Mouse (Mus musculus): Measurements from ENCODE around the gene Desi1. TPM values are rescaled to one million over a fixed set of nuclear protein-coding genes. Genes with fewer than 3 reads are reported as not detected.

The Desi1 gene
- polyA plus RNA-seq, 1 experiment from 2014 or later, result 26.9 TPM

DNA sequence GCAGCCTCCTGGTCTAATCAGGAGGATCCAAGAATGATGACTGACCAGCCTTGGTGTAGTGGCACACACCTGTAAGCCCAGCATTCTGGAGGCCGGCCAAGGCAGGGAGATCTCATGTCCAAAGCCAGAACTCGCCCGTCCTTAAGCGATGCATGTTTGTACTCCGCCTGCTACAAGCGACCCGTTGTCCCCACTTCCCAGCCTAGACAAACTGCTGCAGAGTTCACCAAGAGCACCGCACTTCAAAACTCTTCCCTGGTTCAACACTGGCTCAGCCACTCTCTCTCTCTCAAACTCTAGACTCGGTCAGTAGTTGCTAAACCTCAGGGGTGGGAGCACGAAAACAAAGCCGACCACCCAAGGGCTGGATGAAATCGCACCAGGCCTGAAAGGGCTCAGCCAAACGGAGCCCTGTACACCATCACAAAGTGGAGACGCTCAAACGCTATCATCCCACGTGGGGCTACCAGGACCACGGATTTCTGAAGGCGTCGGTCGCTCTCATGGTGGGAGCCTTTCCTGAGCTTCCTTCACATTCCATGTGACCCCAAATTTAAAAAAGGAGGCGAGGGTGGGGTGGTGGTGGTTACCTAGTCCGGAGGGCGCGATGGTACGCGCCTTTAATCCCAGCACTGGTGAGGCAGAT, 12.7 kb upstream of the Desi1 start:
- ATAC-seq (ENCODE audit: low FRiP score, low read depth), result no peak
- Histone ChIP-seq H3K4me2 (replicated peaks) (peak overlapping the region; percentile 86), H3K36me3 (peaks cover 17% of the 10 kb centered on the region), H3K9ac (peak overlapping the region; percentile 88), H3K4me1 (peaks cover 16% of the 10 kb centered on the region), H3K27ac (no peak overlapping the region), H3K4me3 (peak overlapping the region; percentile 71), H3K27me3 (no peaks in the 10 kb centered on the region), H3K9me3 (no peaks in the 10 kb centered on the region)
- 3% methylated on average over 26 of the region's 26 CpGs for WGBS

DNA sequence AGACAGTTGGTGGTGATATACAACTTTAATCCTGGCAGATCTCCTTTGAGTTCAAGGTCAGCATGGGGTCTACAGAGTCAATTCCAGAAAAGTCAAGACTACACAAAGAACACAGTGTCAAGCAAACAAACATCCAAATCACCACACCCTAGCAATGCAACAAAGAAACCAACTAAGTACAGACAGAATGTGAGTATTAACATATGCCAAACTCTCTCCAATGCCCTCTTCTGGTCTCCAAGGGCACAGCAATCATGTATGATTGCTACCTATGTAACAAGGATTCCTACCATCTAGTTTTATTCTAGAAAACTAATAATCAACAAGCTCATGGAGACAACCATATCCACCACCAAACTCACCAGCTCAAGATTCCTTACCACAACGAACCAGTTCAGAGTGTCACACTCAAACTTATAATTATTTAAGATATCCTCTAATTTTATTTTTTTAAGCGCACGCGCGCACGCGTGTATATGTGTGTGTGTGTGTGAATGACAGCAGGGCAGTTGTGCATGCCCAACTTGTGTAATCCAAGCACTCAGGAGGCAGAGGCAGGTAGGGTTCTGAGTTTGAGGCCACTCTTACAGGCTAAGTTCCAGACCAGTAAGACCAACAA, 10.6 kb upstream of the Desi1 start:
- no peak overlapping the region for H3K27ac ChIP-seq
- peaks cover 16% of the 10 kb centered on the region for H3K4me1 ChIP-seq
- H3K9ac ChIP-seq, result no peak overlapping the region
- no peak for ATAC-seq (ENCODE audit: low FRiP score, low read depth)
- WGBS, result 98% methylated on average over 7 of the region's 7 CpGs
- no peaks in the 10 kb centered on the region for H3K9me3 ChIP-seq
- peaks cover 35% of the 10 kb centered on the region for H3K36me3 ChIP-seq
- H3K27me3 ChIP-seq, result no peaks in the 10 kb centered on the region
- no peak overlapping the region for H3K4me3 ChIP-seq
- H3K4me2 ChIP-seq (replicated peaks), result no peak overlapping the region

DNA sequence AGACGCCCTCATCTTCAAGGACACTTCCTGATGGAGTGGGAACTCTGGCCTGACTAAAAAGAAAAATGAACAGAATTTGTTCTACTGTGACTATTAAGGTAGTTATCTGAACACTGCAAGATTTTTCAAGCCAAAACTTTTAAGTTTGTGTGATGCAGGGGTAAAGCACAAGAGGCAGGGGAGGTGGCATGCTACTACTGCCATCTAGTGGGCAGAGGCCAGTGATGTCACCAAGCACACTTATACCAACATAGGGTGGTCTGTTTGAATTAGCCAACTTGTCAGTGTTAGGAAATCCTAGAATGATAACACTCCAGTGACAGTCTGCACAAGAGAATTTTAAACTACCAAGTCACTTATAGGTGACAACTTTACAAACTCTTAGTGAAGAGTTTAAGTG, 7.0 kb upstream of the Desi1 start:
- Histone ChIP-seq H3K9me3 (no peaks in the 10 kb centered on the region), H3K27ac (no peak overlapping the region), H3K4me2 (replicated peaks) (no peak overlapping the region), H3K4me1 (peaks cover 4% of the 10 kb centered on the region), H3K4me3 (no peak overlapping the region), H3K9ac (no peak overlapping the region), H3K36me3 (peaks cover 70% of the 10 kb centered on the region), H3K27me3 (no peaks in the 10 kb centered on the region)
- ATAC-seq (ENCODE audit: low FRiP score, low read depth), result no peak
- 91% methylated on average over 1 of the region's 1 CpGs for WGBS

DNA sequence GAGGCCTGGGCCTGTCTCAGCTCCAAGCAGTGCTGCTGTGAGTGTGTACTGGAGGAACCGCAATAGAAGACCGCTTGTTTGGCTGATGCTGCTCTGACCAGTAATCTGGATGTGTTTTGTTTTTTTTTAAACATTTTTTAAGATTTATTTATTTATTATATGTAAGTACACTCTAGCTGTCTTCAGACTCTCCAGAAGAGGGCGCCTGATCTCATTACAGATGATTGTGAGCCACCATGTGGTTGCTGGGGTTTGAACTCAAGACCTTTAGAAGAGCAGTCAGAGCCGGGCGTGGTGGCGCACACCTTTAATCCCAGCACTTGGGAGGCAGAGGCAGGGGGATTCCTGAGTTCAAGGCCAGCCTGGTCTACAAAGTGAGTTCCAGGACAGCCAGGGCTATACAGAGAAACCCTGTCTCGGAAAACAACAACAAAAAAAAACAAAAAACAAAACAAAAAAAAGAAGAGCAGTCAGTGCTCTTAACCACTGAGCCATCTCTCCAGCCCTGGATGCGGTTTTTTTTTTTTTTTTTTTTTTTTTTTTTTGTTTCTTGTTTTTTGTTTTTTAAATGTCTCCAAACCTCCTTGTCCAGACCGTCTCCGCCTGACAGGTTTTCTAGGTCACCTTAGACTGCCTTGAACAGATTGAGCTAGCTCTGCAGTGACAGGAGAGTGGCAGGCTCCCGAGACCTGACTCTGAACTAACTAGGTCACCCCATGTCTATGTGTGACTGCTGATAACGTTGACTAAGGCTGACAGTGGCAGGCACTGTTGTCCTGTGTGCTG, 2.4 kb upstream of the Desi1 start:
- WGBS, result 81% methylated on average over 12 of the region's 12 CpGs
- Histone ChIP-seq H3K27me3 (no peaks in the 10 kb centered on the region), H3K4me3 (no peak overlapping the region), H3K4me1 (no peaks in the 10 kb centered on the region), H3K27ac (no peak overlapping the region), H3K9ac (no peak overlapping the region), H3K36me3 (peaks cover 94% of the 10 kb centered on the region), H3K9me3 (no peaks in the 10 kb centered on the region), H3K4me2 (replicated peaks) (no peak overlapping the region)
- no peak for ATAC-seq (ENCODE audit: low FRiP score, low read depth)

DNA sequence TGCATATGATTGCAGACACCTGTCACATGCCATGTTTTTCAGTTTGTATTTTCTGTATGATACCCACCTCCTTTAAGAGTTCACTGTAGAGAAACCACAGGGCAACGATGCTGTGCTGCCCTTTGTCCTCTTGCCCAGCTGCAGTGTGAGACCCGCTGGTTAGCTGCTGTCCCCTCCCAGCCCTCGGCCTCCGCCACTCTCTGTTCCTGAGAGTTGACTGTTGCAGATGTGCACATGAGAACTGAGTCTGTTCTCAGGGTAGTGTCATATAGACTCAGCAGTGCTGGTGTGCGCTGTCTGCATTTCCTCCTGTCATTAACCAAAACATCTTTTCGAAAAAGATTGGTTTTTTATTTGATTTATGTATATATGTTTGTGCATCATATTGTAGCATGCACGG, 1.3 kb downstream of the Desi1 start:
- Histone ChIP-seq H3K27ac (no peak overlapping the region), H3K36me3 (peaks cover 92% of the 10 kb centered on the region), H3K27me3 (no peaks in the 10 kb centered on the region), H3K9ac (0 out of 2 replicates have a peak overlapping the region, but pooled peaks have one; percentile 31), H3K4me2 (replicated peaks) (no peak overlapping the region), H3K4me3 (no peak overlapping the region), H3K4me1 (no peaks in the 10 kb centered on the region), H3K9me3 (no peaks in the 10 kb centered on the region)
- no peak for ATAC-seq (ENCODE audit: low FRiP score, low read depth)
- WGBS, result 88% methylated on average over 7 of the region's 7 CpGs

DNA sequence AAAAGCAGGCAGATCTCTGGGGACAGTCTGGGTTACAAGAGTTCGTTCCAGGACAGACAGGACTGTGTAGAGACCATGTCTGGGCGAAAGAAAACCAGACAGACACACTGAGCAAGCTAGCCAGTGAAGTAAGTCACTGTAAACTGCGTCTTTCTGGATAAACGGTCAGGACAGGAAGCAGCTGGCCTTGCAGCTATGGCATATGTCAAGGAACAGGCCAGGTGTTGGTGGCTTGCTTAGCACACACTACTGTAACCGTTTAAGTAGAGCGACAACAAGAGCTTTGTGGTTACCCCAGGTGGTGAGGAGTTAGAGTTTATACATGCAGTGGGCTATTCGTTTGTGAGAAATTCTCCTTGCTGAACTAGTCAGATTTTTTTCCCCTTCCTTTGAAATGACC, 5.9 kb downstream of the Desi1 start:
- no peak overlapping the region for H3K4me3 ChIP-seq
- no peak overlapping the region for H3K27ac ChIP-seq
- 76% methylated on average over 7 of the region's 7 CpGs for WGBS
- no peak overlapping the region for H3K4me2 ChIP-seq (replicated peaks)
- H3K36me3 ChIP-seq, result peaks cover 97% of the 10 kb centered on the region
- no peak for ATAC-seq (ENCODE audit: low FRiP score, low read depth)
- H3K27me3 ChIP-seq, result no peaks in the 10 kb centered on the region
- H3K4me1 ChIP-seq, result no peaks in the 10 kb centered on the region
- H3K9me3 ChIP-seq, result no peaks in the 10 kb centered on the region
- no peak overlapping the region for H3K9ac ChIP-seq

DNA sequence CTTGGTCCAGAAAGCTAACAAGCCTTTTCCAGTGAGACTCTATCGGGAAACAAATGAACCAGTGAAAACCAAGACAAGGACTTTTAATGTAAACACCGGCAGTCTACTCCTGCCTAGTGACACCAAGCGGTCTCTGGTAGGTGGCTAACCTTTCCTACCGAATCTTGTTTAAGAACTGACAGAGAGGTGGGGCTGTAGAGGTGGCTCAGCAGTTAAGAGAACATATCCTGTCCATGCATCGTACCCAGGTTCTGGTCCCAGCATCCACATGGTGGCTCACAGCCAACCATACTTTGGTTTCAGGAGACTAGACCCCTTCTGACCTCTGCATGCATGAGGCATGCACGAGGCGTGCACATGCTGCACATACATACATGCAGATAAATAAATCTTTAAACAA, 6.4 kb downstream of the Desi1 start:
- Histone ChIP-seq H3K4me1 (no peaks in the 10 kb centered on the region), H3K9me3 (no peaks in the 10 kb centered on the region), H3K27me3 (no peaks in the 10 kb centered on the region), H3K9ac (no peak overlapping the region), H3K4me2 (replicated peaks) (no peak overlapping the region), H3K4me3 (no peak overlapping the region), H3K27ac (no peak overlapping the region), H3K36me3 (peaks cover 98% of the 10 kb centered on the region)
- 90% methylated on average over 7 of the region's 7 CpGs for WGBS
- no peak for ATAC-seq (ENCODE audit: low FRiP score, low read depth)

DNA sequence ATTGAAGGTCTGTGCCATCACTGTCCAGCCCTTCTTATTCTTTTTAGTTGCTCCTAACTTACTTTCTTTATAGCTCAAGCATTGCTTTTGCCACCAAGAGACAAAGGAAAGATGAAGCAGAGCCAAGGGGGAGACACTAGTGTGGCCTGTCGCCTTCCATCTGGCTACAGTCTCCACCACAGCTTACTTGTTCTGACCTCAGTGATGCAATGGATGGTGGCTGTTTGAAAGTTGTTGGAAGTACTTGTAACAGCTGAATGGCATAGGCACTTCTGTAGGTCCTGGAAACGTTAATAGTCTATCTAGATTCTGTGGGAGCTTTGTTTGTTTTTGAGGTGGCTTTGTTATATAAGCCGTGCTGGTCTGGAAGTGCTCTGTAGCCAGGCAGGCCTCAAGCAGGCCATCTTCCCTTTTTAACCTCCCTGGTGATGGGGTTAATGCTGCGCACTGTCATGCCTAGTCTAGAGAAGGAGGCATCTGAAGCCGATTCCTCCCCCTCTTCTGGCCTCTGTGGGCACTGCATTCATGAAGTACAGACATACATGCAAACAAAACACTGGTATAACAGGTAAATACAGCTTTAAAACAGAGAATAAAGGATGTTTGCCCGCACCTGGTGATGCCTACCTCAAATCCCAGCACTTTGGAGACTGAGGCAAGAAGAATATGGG, 9.6 kb downstream of the Desi1 start:
- no peaks in the 10 kb centered on the region for H3K9me3 ChIP-seq
- ATAC-seq (ENCODE audit: low FRiP score, low read depth), result no peak
- no peak overlapping the region for H3K4me2 ChIP-seq (replicated peaks)

DNA sequence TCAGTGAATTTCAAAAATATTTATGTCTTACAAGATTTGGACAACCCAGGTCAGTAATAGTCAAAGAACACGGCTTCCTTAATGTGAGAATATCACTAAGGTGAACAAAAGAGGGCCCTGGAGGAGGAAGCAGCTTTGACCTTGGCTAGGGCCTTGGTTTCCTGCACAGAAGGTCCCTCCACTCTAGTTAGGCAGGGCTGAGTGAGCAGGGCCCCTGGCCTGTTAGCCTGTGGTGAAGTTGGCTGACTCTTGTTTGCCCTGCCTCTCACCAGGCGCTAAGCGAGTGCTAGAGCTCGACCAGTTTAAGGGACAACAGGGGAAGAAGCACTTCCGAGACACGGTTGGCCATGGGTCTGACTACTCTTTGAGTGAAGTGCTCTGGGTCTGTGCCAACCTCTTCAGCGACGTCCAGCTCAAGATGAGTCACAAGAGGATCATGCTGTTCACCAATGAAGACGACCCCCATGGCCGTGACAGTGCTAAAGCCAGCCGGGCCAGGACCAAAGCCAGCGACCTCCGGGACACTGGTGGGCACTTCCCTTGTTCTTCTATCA, 11.1 kb downstream of the Desi1 start:
- H3K27me3 ChIP-seq, result no peaks in the 10 kb centered on the region
- no peak for ATAC-seq (ENCODE audit: low FRiP score, low read depth)
- H3K36me3 ChIP-seq, result peaks cover 80% of the 10 kb centered on the region
- no peak overlapping the region for H3K4me3 ChIP-seq
- H3K4me2 ChIP-seq (replicated peaks), result no peak overlapping the region
- no peaks in the 10 kb centered on the region for H3K9me3 ChIP-seq
- no peak overlapping the region for H3K27ac ChIP-seq
- 88% methylated on average over 13 of the region's 13 CpGs for WGBS
- 0 out of 2 replicates have a peak, but pooled peaks cover 2% of the 10 kb centered on the region for H3K4me1 ChIP-seq
- no peak overlapping the region for H3K9ac ChIP-seq

More for the DNA sequence above, 9.6 kb downstream of the Desi1 start:
- no peak overlapping the region for H3K9ac ChIP-seq
- H3K4me1 ChIP-seq, result no peaks in the 10 kb centered on the region
- no peak overlapping the region for H3K4me3 ChIP-seq
- H3K27ac ChIP-seq, result no peak overlapping the region
- 95% methylated on average over 6 of the region's 6 CpGs for WGBS
- no peaks in the 10 kb centered on the region for H3K27me3 ChIP-seq
- peaks cover 89% of the 10 kb centered on the region for H3K36me3 ChIP-seq

DNA sequence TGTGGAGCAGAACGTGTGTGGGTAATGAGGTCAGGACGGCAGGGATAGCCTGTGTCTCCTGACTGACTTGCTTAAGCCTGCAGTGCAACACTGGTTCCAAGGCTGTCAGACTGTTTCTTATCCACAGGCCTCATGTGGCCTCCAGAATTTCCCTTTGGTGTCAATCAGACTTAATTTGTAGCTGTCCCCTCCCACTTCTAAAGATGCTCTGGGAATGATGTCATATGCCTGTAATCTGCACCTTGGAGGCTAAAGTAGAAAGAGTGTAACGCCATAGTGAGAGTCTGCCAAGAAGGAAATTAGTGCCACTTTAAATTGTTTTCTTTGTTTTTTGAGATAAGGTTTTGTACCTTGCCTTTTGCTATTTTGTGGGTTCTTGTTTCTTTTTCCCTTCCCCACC, 14.4 kb downstream of the Desi1 start:
- Histone ChIP-seq H3K4me3 (no peak overlapping the region), H3K27me3 (no peaks in the 10 kb centered on the region), H3K9ac (no peak overlapping the region), H3K9me3 (no peaks in the 10 kb centered on the region), H3K4me2 (replicated peaks) (no peak overlapping the region), H3K36me3 (peaks cover 46% of the 10 kb centered on the region), H3K27ac (no peak overlapping the region), H3K4me1 (peaks cover 20% of the 10 kb centered on the region)
- no peak for ATAC-seq (ENCODE audit: low FRiP score, low read depth)
- 88% methylated on average over 3 of the region's 3 CpGs for WGBS

DNA sequence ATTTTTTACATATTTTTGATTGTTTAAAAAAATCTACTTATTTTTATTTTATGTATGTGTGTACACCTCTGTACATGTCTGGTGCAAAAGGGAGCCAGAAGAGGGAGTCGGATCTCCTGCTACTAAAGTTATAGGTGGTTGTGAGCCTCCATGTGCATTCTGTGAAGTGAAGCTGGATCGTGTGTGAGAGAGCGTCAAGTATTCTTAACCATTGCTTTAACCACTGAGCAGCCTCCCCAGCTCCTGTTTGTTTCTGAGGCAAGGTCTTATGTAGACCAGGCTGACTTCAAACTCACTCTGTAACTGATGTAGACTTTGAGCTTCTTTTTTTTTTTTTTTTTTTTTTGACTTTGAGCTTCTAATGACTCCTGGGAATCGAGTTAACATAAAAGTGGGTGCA, 16.2 kb downstream of the Desi1 start:
- Histone ChIP-seq H3K9me3 (no peaks in the 10 kb centered on the region), H3K27me3 (no peaks in the 10 kb centered on the region), H3K9ac (peak overlapping the region; percentile 26; the same call in 1 of the 2 replicates), H3K4me2 (replicated peaks) (0 out of 2 replicates have a peak overlapping the region, but pooled peaks have one; percentile 19), H3K4me3 (no peak overlapping the region; the same call in 1 of the 2 replicates), H3K27ac (no peak overlapping the region), H3K36me3 (peaks cover 28% of the 10 kb centered on the region), H3K4me1 (peaks cover 24% of the 10 kb centered on the region)
- 67% methylated on average over 4 of the region's 4 CpGs for WGBS
- ATAC-seq (ENCODE audit: low FRiP score, low read depth), result no peak

All from limb, embryonic 13.5 days (tissue).